Mouse (Mus musculus) limb, embryonic 13.5 days (tissue): ENCODE measurements around the gene Arhgap22. TPM values are rescaled to one million over a fixed set of nuclear protein-coding genes. Genes with fewer than 3 reads are reported as not detected.

Experiments
- ATAC-seq: fragments of 200-750 bp; cut with Nextera tagmentation; 2 replicates; pipeline ENCODE4 v1.8.0; 2017; ENCODE audit warnings: low read depth, moderate number of reproducible peaks, moderate TSS enrichment; ENCODE audit not compliant: low FRiP score
- H3K27ac ChIP-seq: fragments of 300-500 bp; sonication (generic); 2 replicates; pipeline ENCODE4 v1.5.1; 2015; ENCODE audit warnings: inconsistent platforms, mild to moderate bottlenecking, moderate library complexity
- H3K27me3 ChIP-seq: fragments of 300-500 bp; sonication (generic); 2 replicates; pipeline ENCODE4 v1.6.1; 2015; ENCODE audit warnings: mild to moderate bottlenecking, inconsistent platforms
- H3K36me3 ChIP-seq: fragments of 300-500 bp; sonication (generic); 2 replicates; pipeline ENCODE4 v1.6.1; 2015; ENCODE audit warnings: inconsistent platforms, mild to moderate bottlenecking, moderate library complexity
- H3K4me1 ChIP-seq: fragments of 300-500 bp; sonication (generic); 2 replicates; pipeline ENCODE4 v1.6.1; 2015; ENCODE audit warnings: inconsistent platforms
- H3K4me2 ChIP-seq: fragments of 300-500 bp; sonication (generic); replicated peaks from 2 replicates; pipeline ENCODE4 v1.6.1; 2015; ENCODE audit warnings: inconsistent platforms, mild to moderate bottlenecking, moderate library complexity
- H3K4me3 ChIP-seq: fragments of 300-500 bp; sonication (generic); 2 replicates; pipeline ENCODE4 v1.5.1; 2015; ENCODE audit warnings: moderate library complexity, mild to moderate bottlenecking, inconsistent platforms
- H3K9ac ChIP-seq: fragments of 300-500 bp; sonication (generic); 2 replicates; pipeline ENCODE4 v1.6.1; 2015; ENCODE audit warnings: mild to moderate bottlenecking, inconsistent platforms
- H3K9me3 ChIP-seq: fragments of 300-500 bp; sonication (generic); 2 replicates; pipeline ENCODE4 v1.6.1; 2016; ENCODE audit warnings: inconsistent platforms
- WGBS: fragments of 180-500 bp; shearing (Covaris S2); methylation state at CpG from one replicate; pipeline ENCODE4 v1.1.7; 2015; 5-methylcytosine and 5-hydroxymethylcytosine counted together
- polyA plus RNA-seq: library from polyadenylated mRNA; unstranded; fragments of >200 nt; fragmentation: Nextera tagmentation; extraction: Ambion mirVana; gene quantifications from 2 replicates; pipeline ENCODE4 v1.2.1, GENCODE M21; 2015

Arhgap22 gene
- polyA plus RNA-seq, 1 experiment from 2014 or later, result 7.7 TPM

GRCm38 (mm10) chr14:33216343-33217208 lies 2.8 kb downstream of the Arhgap22 start:
- Histone ChIP-seq H3K27ac (no peak overlapping the region), H3K4me2 (no peak overlapping the region), H3K9me3 (no peaks in the 10 kb centered on the region), H3K36me3 (no peaks in the 10 kb centered on the region), H3K4me1 (peaks cover 10% of the 10 kb centered on the region), H3K4me3 (no peak overlapping the region), H3K9ac (no peak overlapping the region), H3K27me3 (peaks cover 41% of the 10 kb centered on the region)
- ATAC-seq, result no peak
- 84% methylated on average over 19 of the region's 19 CpGs for WGBS

DNA sequence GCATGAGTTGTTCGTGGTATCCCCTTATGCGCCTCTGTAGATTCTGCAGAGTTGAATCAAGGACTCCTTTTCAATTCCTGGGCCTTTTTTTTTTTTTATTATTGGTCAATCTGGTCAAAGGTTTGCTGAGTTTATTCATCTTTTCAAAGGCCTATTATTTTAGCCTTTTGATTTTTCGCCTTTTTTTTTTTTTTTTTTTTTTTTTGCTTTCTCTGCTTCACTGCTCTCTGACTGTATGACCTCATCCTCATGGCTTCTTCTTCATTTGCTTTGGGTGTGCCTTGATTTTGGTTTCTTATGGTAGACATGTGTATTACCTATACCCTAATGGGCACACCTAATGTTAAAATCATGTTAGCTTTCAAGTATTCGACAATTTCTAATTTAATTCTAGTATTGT lies 11.4 kb downstream of the Arhgap22 start:
- no peaks in the 10 kb centered on the region for H3K4me1 ChIP-seq
- no peak overlapping the region for H3K4me2 ChIP-seq
- no peaks in the 10 kb centered on the region for H3K36me3 ChIP-seq
- WGBS, result 88% methylated on average over 4 of the region's 4 CpGs
- H3K9ac ChIP-seq, result no peak overlapping the region
- no peak overlapping the region for H3K4me3 ChIP-seq
- ATAC-seq, result no peak
- H3K27me3 ChIP-seq, result no peaks in the 10 kb centered on the region
- no peaks in the 10 kb centered on the region for H3K9me3 ChIP-seq
- H3K27ac ChIP-seq, result no peak overlapping the region

GRCm38 (mm10) chr14:33230672-33231071 lies 16.8 kb downstream of the Arhgap22 start:
- 79% methylated on average over 4 of the region's 4 CpGs for WGBS
- Histone ChIP-seq H3K4me1 (0 out of 2 replicates have a peak, but pooled peaks cover 3% of the 10 kb centered on the region), H3K27me3 (no peaks in the 10 kb centered on the region), H3K36me3 (no peaks in the 10 kb centered on the region), H3K9ac (no peak overlapping the region), H3K4me3 (no peak overlapping the region), H3K4me2 (no peak overlapping the region), H3K27ac (no peak overlapping the region), H3K9me3 (no peaks in the 10 kb centered on the region)
- no peak for ATAC-seq

DNA sequence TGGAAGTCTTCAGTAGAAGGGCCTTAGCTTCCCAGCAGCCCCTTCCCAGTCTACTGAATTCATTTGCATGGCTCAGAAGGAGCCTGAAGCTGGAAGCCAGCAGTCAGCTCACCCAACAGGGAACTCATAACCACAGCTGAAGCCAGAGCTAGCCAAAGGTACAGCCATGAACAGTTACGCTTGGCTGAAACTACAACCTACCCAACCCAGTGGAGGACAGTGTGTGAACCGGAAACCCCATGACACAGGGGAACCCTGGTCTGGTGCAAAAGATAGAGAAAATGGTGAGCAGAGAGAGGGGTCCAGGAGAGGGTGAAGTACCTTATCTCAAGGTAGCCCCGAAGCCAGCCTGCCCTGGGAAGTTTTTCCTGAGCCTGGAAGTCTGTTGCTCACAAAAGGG lies 17.5 kb downstream of the Arhgap22 start:
- Histone ChIP-seq H3K4me1 (0 out of 2 replicates have a peak, but pooled peaks cover 3% of the 10 kb centered on the region), H3K9me3 (no peaks in the 10 kb centered on the region), H3K36me3 (no peaks in the 10 kb centered on the region), H3K4me2 (no peak overlapping the region), H3K9ac (no peak overlapping the region), H3K27ac (no peak overlapping the region), H3K27me3 (no peaks in the 10 kb centered on the region), H3K4me3 (no peak overlapping the region)
- WGBS, result 84% methylated on average over 3 of the region's 3 CpGs
- ATAC-seq, result no peak

- H3K4me2 ChIP-seq, result no peak overlapping the region
- no peaks in the 10 kb centered on the region for H3K27me3 ChIP-seq
- peaks cover 5% of the 10 kb centered on the region; the same call in 1 of the 2 replicates for H3K4me1 ChIP-seq
- H3K4me3 ChIP-seq, result no peak overlapping the region
- ATAC-seq, result no peak
- no peak overlapping the region for H3K9ac ChIP-seq
- WGBS, result 75% methylated on average over 5 of the region's 5 CpGs
- no peaks in the 10 kb centered on the region for H3K9me3 ChIP-seq
- H3K27ac ChIP-seq, result no peak overlapping the region
- no peaks in the 10 kb centered on the region for H3K36me3 ChIP-seq
Measured at GRCm38 (mm10) chr14:33232048-33232447, 18.2 kb downstream of the Arhgap22 start.

- Histone ChIP-seq H3K27ac (no peak overlapping the region), H3K9ac (no peak overlapping the region), H3K9me3 (no peaks in the 10 kb centered on the region), H3K27me3 (no peaks in the 10 kb centered on the region), H3K36me3 (no peaks in the 10 kb centered on the region), H3K4me3 (no peak overlapping the region), H3K4me1 (peaks cover 9% of the 10 kb centered on the region; the same call in 1 of the 2 replicates), H3K4me2 (no peak overlapping the region)
- ATAC-seq, result no peak
- WGBS, result 41% methylated on average over 6 of the region's 6 CpGs
Measured at GRCm38 (mm10) chr14:33235661-33236060, 21.8 kb downstream of the Arhgap22 start.

DNA sequence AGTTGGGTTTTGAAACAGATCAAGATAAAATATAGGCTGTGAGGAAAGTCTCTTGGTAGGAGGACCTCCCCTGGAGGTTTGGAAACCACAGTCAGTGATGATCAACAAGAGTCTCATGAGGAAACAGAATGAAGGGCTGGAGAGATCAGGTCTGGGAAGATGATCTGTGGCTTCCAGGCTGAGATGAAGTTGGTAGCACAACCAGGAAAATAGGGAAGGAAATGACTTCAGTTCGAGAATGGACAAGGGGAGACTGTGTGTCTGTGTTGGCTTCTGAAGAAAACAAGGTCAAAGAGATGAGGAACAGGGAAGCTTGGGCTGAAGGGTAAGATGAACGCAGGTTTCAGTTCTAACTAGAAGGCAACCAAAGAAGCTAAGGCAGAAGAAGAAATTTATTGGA lies 26.6 kb downstream of the Arhgap22 start:
- no peak for ATAC-seq
- Histone ChIP-seq H3K36me3 (no peaks in the 10 kb centered on the region), H3K27ac (no peak overlapping the region), H3K4me2 (no peak overlapping the region), H3K9ac (no peak overlapping the region), H3K9me3 (0 out of 2 replicates have a peak, but pooled peaks cover 3% of the 10 kb centered on the region), H3K4me3 (no peak overlapping the region), H3K4me1 (peaks cover 11% of the 10 kb centered on the region; the same call in 1 of the 2 replicates), H3K27me3 (no peaks in the 10 kb centered on the region)
- WGBS, result 83% methylated on average over 2 of the region's 2 CpGs

DNA sequence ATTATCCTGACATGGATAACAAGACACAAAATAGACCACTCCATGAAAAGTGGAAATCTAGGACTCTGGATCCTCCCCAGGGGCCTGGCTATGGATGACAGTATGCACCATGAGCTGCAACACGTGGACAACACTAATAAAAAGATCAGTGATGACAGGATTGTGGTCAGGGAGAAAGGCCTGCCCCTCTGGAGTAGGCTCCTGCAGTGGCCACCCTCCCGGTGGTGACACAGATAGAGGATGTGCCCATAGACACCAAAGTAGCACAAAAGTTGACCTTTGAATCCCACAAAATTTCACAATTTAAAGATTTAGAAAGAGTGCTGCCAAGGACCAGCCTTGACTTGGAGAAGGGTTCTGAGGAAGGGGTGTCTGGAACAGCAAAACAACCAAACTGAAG lies 29.4 kb downstream of the Arhgap22 start:
- WGBS, result 53% methylated on average over 2 of the region's 2 CpGs
- no peak for ATAC-seq
- no peaks in the 10 kb centered on the region for H3K36me3 ChIP-seq

GRCm38 (mm10) chr14:33244519-33244918 lies 30.7 kb downstream of the Arhgap22 start:
- Histone ChIP-seq H3K9me3 (0 out of 2 replicates have a peak, but pooled peaks cover 3% of the 10 kb centered on the region), H3K4me1 (0 out of 2 replicates have a peak, but pooled peaks cover 11% of the 10 kb centered on the region), H3K27me3 (peaks cover 9% of the 10 kb centered on the region; the same call in 1 of the 2 replicates), H3K4me3 (no peak overlapping the region), H3K4me2 (no peak overlapping the region), H3K27ac (no peak overlapping the region), H3K9ac (no peak overlapping the region), H3K36me3 (no peaks in the 10 kb centered on the region)
- ATAC-seq, result no peak
- WGBS, result 40% methylated on average over 3 of the region's 3 CpGs

More for the DNA sequence above, 29.4 kb downstream of the Arhgap22 start:
- Histone ChIP-seq H3K27me3 (0 out of 2 replicates have a peak, but pooled peaks cover under 1% of the 10 kb centered on the region), H3K9me3 (0 out of 2 replicates have a peak, but pooled peaks cover 3% of the 10 kb centered on the region), H3K4me1 (0 out of 2 replicates have a peak, but pooled peaks cover 11% of the 10 kb centered on the region), H3K4me3 (no peak overlapping the region), H3K4me2 (no peak overlapping the region), H3K27ac (no peak overlapping the region), H3K9ac (no peak overlapping the region)

DNA sequence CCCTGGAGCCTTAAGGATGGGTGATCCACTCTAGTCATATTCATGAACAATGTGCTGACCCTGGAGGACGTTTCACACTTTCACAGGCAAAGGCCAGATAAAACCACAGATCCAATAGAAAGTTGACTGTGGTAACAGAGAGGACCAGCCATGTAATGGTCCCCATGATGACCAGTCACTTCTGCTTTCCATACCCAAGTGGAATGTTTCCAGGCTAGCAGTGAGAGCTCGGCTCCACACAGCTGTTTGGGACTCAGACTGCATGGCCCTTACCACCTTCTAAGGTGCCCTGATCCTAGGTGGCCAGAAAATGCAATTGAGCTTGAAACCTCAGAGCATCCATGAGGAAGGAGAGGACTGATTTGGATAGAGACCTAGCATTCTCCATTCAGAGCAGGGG lies 31.1 kb downstream of the Arhgap22 start:
- WGBS, result 69% methylated on average over 2 of the region's 2 CpGs
- 0 out of 2 replicates have a peak, but pooled peaks cover 3% of the 10 kb centered on the region for H3K9me3 ChIP-seq
- ATAC-seq, result no peak
- no peak overlapping the region for H3K27ac ChIP-seq
- H3K4me2 ChIP-seq, result no peak overlapping the region
- H3K4me1 ChIP-seq, result peaks cover 12% of the 10 kb centered on the region
- no peak overlapping the region for H3K9ac ChIP-seq
- H3K36me3 ChIP-seq, result no peaks in the 10 kb centered on the region
- peaks cover 13% of the 10 kb centered on the region for H3K27me3 ChIP-seq
- no peak overlapping the region for H3K4me3 ChIP-seq

GRCm38 (mm10) chr14:33246476-33246875 lies 32.6 kb downstream of the Arhgap22 start:
- H3K27me3 ChIP-seq, result peaks cover 29% of the 10 kb centered on the region
- 0 out of 2 replicates have a peak, but pooled peaks cover 3% of the 10 kb centered on the region for H3K9me3 ChIP-seq
- no peak overlapping the region for H3K4me3 ChIP-seq
- H3K4me2 ChIP-seq, result no peak overlapping the region
- H3K27ac ChIP-seq, result no peak overlapping the region
- H3K36me3 ChIP-seq, result no peaks in the 10 kb centered on the region
- 40% methylated on average over 8 of the region's 8 CpGs for WGBS
- H3K9ac ChIP-seq, result no peak overlapping the region
- peaks cover 26% of the 10 kb centered on the region for H3K4me1 ChIP-seq
- no peak for ATAC-seq

- H3K4me2 ChIP-seq, result no peak overlapping the region
- peaks cover 26% of the 10 kb centered on the region for H3K4me1 ChIP-seq
- no peak overlapping the region for H3K4me3 ChIP-seq
- no peak overlapping the region for H3K27ac ChIP-seq
- 0 out of 2 replicates have a peak overlapping the region, but pooled peaks have one; percentile 19 for H3K9ac ChIP-seq
- no peaks in the 10 kb centered on the region for H3K36me3 ChIP-seq
- 16% methylated on average over 11 of the region's 11 CpGs for WGBS
- no peak for ATAC-seq
- no peaks in the 10 kb centered on the region for H3K9me3 ChIP-seq
- peaks cover 33% of the 10 kb centered on the region for H3K27me3 ChIP-seq
Measured at GRCm38 (mm10) chr14:33247623-33248022, 33.8 kb downstream of the Arhgap22 start.
